Mouse (Mus musculus): ENCODE data around the gene Gm9918. TPM values are rescaled to one million over a fixed set of nuclear protein-coding genes. Genes with fewer than 3 reads are reported as not detected.

Gene Gm9918
- polyA plus RNA-seq, 1 experiment = 0.18 TPM

- DNase-seq (ENCODE audit: low read depth) = peak; percentile 95
- TF ChIP-seq POLR2A (IDR thresholded peaks at IDR 0.05; ENCODE audit: borderline replicate concordance, extremely low read depth, insufficient read depth, insufficient read length, poor library complexity, severe bottlenecking) (no peak), CTCF (IDR thresholded peaks at IDR 0.05; ENCODE audit: borderline replicate concordance, extremely low read depth, insufficient read depth, insufficient read length) (no peak)
These were observed 23.5 kb upstream of the Gm9918 start for GRCm38 (mm10) chr15:102246866-102247251.

DNA sequence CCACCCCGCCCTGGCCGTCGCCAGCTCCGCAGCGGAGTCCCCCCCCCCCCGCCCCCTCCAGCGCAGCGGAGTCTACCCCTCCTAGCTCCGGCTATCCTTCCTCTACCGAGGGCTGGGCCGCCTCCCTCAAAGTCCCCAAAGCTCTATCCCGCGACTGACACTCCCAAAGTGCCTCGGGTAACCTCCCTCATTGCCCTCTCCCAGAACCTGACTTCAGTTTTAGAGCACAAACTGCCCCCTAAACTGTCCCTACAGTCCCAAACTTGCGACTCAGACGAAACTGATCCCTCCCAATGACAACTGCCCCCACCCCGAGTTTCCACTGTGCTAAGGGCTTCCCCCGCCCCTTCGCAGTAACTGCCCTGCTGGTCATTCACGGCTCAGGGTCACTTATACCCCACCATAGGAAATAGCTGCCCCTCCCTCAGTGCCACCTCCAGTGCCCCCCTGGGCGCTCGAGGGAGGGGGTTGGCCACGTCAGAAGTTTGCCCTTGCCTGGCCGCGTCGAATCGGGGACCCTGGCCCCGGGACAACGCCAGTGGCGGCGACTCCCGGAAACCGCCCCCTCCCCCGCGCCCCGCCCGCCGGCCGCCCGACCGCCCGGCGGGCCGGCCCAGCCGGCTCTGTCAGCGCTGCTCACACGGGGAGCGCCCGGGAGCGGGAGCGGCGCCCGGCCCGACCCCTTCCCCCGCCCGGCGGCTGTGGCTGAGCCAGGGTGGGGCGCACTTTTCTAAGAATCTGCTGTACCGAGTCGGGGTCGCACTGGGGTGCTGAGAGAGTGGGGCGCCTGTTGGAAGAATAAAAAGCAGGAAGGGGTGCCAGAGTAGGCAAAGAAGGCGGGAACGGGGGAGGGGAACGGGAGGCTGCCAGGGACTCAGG, 22.9 kb upstream of the Gm9918 start:
- TF ChIP-seq POLR2A (IDR thresholded peaks at IDR 0.05; ENCODE audit: borderline replicate concordance, extremely low read depth, insufficient read depth, insufficient read length, poor library complexity, severe bottlenecking) = no peak
- no peak for TF ChIP-seq CTCF (IDR thresholded peaks at IDR 0.05; ENCODE audit: borderline replicate concordance, extremely low read depth, insufficient read depth, insufficient read length)
- peak; percentile 63 for DNase-seq (ENCODE audit: low read depth)

DNA sequence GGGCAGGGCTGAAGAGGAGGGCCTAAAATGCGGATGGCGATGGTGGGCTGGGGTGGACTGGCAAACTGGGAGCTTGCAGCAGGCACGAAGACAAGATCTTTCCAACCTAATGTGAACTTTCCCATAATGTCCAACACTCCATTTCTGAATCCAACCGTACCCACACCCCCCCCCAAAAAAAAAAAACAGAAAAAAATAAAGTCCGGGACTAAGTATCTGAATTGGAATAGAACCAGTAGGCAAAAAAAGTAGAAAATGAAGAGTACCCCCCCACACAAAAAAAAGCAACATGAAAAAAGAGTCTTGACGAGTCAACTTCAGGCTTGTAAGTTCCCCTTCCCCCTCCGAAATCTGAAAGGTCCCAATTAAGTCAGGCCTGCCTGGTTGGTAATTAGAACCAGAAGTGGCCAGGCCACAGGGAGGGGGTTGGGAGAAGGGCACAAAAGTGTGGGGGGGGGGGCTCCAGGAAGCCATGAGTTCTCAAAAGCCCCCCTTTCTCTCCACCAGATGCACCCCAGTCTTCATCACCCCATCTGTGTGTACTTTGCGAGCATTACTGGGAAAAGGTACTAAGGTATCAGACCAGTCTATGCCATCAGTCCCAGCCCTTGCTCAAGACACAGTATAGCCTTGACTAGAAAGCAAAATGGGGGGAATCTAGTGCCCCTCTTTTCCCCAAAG, 22.1 kb upstream of the Gm9918 start:
- no peak for DNase-seq (ENCODE audit: low read depth)
- TF ChIP-seq CTCF (IDR thresholded peaks at IDR 0.05; ENCODE audit: borderline replicate concordance, extremely low read depth, insufficient read depth, insufficient read length) (no peak), POLR2A (IDR thresholded peaks at IDR 0.05; ENCODE audit: borderline replicate concordance, extremely low read depth, insufficient read depth, insufficient read length, poor library complexity, severe bottlenecking) (no peak)

DNA sequence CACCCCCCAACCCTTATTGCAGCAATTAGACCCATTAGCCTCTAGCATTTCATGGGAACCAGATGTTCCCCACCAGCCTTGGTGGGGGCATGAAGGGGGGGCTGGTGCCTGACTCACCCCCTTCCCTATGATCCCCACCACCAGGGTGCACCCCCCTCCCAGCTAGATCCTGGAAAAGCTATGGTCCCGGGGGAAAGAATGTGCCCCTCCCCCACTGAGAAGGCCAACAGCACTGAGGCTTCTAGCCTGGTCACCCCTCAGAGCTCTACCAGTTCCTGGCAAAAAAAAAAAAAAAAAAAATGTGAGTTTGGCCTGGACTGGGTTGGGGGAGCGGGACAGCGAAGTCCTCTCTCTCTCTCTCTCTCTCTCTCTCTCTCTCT, 21.6 kb upstream of the Gm9918 start:
- DNase-seq (ENCODE audit: low read depth) = no peak
- TF ChIP-seq CTCF (IDR thresholded peaks at IDR 0.05; ENCODE audit: borderline replicate concordance, extremely low read depth, insufficient read depth, insufficient read length) (no peak), POLR2A (IDR thresholded peaks at IDR 0.05; ENCODE audit: borderline replicate concordance, extremely low read depth, insufficient read depth, insufficient read length, poor library complexity, severe bottlenecking) (no peak)

- no peak for DNase-seq (ENCODE audit: low read depth)
- TF ChIP-seq POLR2A (IDR thresholded peaks at IDR 0.05; ENCODE audit: borderline replicate concordance, extremely low read depth, insufficient read depth, insufficient read length, poor library complexity, severe bottlenecking) (no peak), CTCF (IDR thresholded peaks at IDR 0.05; ENCODE audit: borderline replicate concordance, extremely low read depth, insufficient read depth, insufficient read length) (no peak)
These were observed 21.1 kb upstream of the Gm9918 start for GRCm38 (mm10) chr15:102249251-102249691.

DNA sequence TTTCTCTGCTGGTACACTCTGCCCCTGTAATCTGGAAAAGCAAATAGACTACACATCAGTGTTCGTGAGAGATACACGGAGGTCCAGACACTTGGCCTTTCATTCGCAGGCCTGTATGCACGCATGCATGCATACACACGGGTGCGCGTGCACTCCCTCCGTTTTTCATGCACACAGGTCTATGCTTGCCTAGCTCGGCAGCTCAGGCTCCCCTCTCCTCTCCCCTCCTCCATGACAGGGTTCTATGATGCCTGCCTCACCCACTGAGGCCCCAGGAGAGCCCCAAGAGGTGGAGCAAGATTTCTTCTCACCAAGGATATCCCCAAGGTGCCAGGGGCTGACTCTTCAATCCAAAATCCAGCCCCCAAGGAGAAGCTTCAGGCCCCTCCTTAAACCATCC, 20.4 kb upstream of the Gm9918 start:
- no peak for TF ChIP-seq CTCF (IDR thresholded peaks at IDR 0.05; ENCODE audit: borderline replicate concordance, extremely low read depth, insufficient read depth, insufficient read length)
- TF ChIP-seq POLR2A (IDR thresholded peaks at IDR 0.05; ENCODE audit: borderline replicate concordance, extremely low read depth, insufficient read depth, insufficient read length, poor library complexity, severe bottlenecking) = no peak
- DNase-seq (ENCODE audit: low read depth) = no peak

GRCm38 (mm10) chr15:102250521-102250920, 19.8 kb upstream of the Gm9918 start:
- no peak for DNase-seq (ENCODE audit: low read depth)
- TF ChIP-seq POLR2A (IDR thresholded peaks at IDR 0.05; ENCODE audit: borderline replicate concordance, extremely low read depth, insufficient read depth, insufficient read length, poor library complexity, severe bottlenecking) (no peak), CTCF (IDR thresholded peaks at IDR 0.05; ENCODE audit: borderline replicate concordance, extremely low read depth, insufficient read depth, insufficient read length) (no peak)

GRCm38 (mm10) chr15:102255547-102256255, 14.7 kb upstream of the Gm9918 start:
- DNase-seq (ENCODE audit: low read depth) = no peak
- TF ChIP-seq CTCF (IDR thresholded peaks at IDR 0.05; ENCODE audit: borderline replicate concordance, extremely low read depth, insufficient read depth, insufficient read length) (no peak), POLR2A (IDR thresholded peaks at IDR 0.05; ENCODE audit: borderline replicate concordance, extremely low read depth, insufficient read depth, insufficient read length, poor library complexity, severe bottlenecking) (no peak)

- TF ChIP-seq POLR2A (IDR thresholded peaks at IDR 0.05; ENCODE audit: borderline replicate concordance, extremely low read depth, insufficient read depth, insufficient read length, poor library complexity, severe bottlenecking) (no peak), CTCF (IDR thresholded peaks at IDR 0.05; ENCODE audit: borderline replicate concordance, extremely low read depth, insufficient read depth, insufficient read length) (no peak)
- no peak for DNase-seq (ENCODE audit: low read depth)
These were observed 13.7 kb upstream of the Gm9918 start for GRCm38 (mm10) chr15:102256431-102257201.

GRCm38 (mm10) chr15:102257202-102258075, 12.9 kb upstream of the Gm9918 start, which contains the start of gene Rarg:
TSS of gene Rarg (minus strand) at chr15:102257517.
- TF ChIP-seq POLR2A (IDR thresholded peaks at IDR 0.05; ENCODE audit: borderline replicate concordance, extremely low read depth, insufficient read depth, insufficient read length, poor library complexity, severe bottlenecking) (no peak), CTCF (IDR thresholded peaks at IDR 0.05; ENCODE audit: borderline replicate concordance, extremely low read depth, insufficient read depth, insufficient read length) (no peak)
- no peak for DNase-seq (ENCODE audit: low read depth)

Measured in brain, embryonic 14.5 days (tissue).